Mouse (Mus musculus) lung, postnatal 0 days (tissue): Measurements from ENCODE around the gene Mbip.

Experiments
- CTCF ChIP-seq: IDR thresholded peaks from 2 replicates; pipeline ENCODE4 v1.5.1; 2016; ENCODE audit warnings: antibody characterized with exemption, mild to moderate bottlenecking
- EP300 ChIP-seq: IDR thresholded peaks from 2 replicates; pipeline ENCODE4 v1.6.1; 2016; ENCODE audit warnings: antibody characterized with exemption, mild to moderate bottlenecking, control low read depth

DNA sequence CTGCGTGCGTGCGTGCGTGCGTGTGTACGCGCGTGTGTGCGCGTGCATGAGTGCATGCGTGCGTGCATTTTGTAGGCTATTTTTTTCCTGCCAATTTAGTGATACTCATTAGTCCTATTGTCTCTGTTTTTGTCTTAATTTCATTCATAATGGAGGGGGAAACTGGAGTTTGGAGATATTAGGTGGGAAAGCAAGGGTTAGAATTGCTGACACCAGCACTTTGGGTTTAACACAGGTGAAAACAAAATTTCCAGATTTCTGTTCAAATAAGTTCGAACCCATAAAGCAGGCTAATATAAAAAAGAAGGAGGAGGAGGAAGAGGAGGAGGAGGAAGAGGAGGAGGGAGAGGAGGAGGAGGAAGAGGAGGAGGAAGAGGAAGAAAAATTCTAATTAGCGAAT, 58.9 kb downstream of the Mbip start:
- no peak for TF ChIP-seq CTCF
- TF ChIP-seq EP300 = no peak
